Mouse (Mus musculus): Measurements from ENCODE around the gene Dpep1. TPM values are rescaled to one million over a fixed set of nuclear protein-coding genes. Genes with fewer than 3 reads are reported as not detected.

The Dpep1 gene
- polyA plus RNA-seq, 1 experiment from 2014 or later, result 0.18 TPM

DNA sequence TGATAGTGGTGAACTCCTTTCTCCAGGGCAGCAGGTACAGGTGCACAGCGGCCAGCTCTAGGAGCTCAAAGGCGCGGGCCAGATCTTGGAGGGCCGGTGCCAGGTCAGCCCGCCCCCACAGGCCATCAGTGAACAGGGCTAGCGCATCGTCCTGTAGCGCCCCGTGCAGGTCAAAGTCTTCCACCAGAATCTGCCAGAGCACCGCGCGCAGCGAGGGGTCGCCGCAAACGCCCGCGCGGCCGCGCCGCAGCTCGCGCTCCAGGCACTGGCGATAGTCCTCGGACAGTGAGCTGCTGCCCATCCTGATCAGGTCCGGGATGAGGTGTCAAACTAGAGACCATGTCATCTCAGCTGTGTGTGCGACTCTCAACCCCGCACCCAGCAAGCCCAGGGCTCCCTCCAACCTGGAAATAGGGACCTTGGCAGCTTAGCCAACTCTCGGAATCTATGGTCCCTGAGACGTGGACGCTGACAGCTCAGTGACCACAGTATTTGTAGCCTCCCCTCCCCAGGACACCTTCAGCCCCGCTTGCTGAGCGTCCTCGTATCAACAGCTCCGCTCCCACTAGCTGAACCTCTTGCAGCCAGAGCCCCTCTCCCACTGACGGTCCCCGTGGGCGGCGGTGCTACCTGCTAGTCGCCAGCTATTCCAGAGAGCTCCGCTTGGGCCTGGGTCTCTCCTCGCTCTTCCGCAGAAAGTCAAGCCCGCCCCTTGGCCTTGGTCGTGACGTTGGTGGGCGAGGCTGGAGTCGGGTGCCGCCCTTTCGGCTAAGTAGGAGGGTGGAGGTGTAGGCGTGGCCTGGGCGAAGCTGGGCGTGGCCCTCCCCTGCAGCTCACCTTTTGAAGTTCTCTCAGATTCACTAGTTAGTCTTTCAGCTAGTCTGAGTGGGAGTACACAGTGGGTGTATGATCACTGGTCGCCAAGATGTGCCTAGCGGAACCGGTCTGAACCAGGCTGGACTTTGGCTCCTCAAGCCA, 49.8 kb downstream of the Dpep1 start, which contains the start of gene Spata2l:
TSS of gene Spata2l (minus strand) at position 714 of the 978 bp plus-strand sequence.
- Histone ChIP-seq H3K36me3 (no peaks in the 10 kb centered on the region), H3K4me2 (peak within 1 kb of the TSS; percentile 73), H3K27me3 (peaks cover 10% of the 10 kb centered on the region), H3K4me1 (replicated peaks) (peaks cover 30% of the 10 kb centered on the region), H3K4me3 (peak within 1 kb of the TSS; percentile 55), H3K9ac (peak within 1 kb of the TSS; percentile 55), H3K27ac (replicated peaks) (no peak within 1 kb of the TSS), H3K9me3 (no peaks in the 10 kb centered on the region)
- ATAC-seq (ENCODE audit: low FRiP score, low read depth), result peak; percentile 82
- WGBS, result 2% methylated on average over 57 of the region's 57 CpGs

DNA sequence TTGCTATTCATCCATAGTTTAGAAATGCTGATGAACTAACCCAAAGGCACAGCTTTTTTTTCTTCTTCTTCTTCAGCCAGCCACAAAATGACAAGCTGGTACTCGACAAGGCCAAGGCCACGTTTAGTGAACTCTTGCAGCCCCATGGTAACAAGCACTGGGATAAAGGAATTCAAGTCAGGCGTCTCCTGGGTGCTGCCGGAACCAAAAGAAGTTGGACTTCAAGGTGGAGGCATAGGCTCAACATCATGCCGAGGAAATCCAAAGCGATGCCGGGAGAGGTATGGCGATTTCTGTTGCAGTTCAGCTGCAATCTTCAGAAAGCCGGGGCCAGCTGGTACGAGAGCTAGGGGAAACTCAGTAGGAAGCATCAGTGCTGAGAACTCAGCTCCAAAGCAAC, 53.4 kb downstream of the Dpep1 start:
- no peak for ATAC-seq (ENCODE audit: low FRiP score, low read depth)
- 82% methylated on average over 10 of the region's 10 CpGs for WGBS
- peaks cover 21% of the 10 kb centered on the region for H3K4me1 ChIP-seq (replicated peaks)
- H3K27ac ChIP-seq (replicated peaks), result no peak overlapping the region
- no peak overlapping the region for H3K4me2 ChIP-seq
- H3K9me3 ChIP-seq, result no peaks in the 10 kb centered on the region
- H3K4me3 ChIP-seq, result no peak overlapping the region
- no peak overlapping the region for H3K9ac ChIP-seq
- H3K36me3 ChIP-seq, result peaks cover 17% of the 10 kb centered on the region
- H3K27me3 ChIP-seq, result peaks cover 5% of the 10 kb centered on the region

GRCm38 (mm10) chr8:123242107-123242923, 56.3 kb downstream of the Dpep1 start:
- Histone ChIP-seq H3K9ac (no peak overlapping the region), H3K36me3 (peaks cover 45% of the 10 kb centered on the region), H3K9me3 (no peaks in the 10 kb centered on the region), H3K4me3 (no peak overlapping the region), H3K4me1 (replicated peaks) (no peaks in the 10 kb centered on the region), H3K27me3 (no peaks in the 10 kb centered on the region; the same call in 1 of the 2 replicates), H3K27ac (replicated peaks) (no peak overlapping the region), H3K4me2 (no peak overlapping the region)
- no peak for ATAC-seq (ENCODE audit: low FRiP score, low read depth)
- 85% methylated on average over 7 of the region's 7 CpGs for WGBS

GRCm38 (mm10) chr8:123243053-123243452, 57.0 kb downstream of the Dpep1 start:
- no peaks in the 10 kb centered on the region for H3K27me3 ChIP-seq
- no peak overlapping the region for H3K27ac ChIP-seq (replicated peaks)
- H3K36me3 ChIP-seq, result peaks cover 53% of the 10 kb centered on the region
- WGBS, result 71% methylated on average over 11 of the region's 11 CpGs
- H3K9me3 ChIP-seq, result no peaks in the 10 kb centered on the region
- no peak overlapping the region for H3K9ac ChIP-seq
- H3K4me2 ChIP-seq, result no peak overlapping the region
- no peak overlapping the region for H3K4me3 ChIP-seq
- ATAC-seq (ENCODE audit: low FRiP score, low read depth), result no peak
- no peaks in the 10 kb centered on the region for H3K4me1 ChIP-seq (replicated peaks)

DNA sequence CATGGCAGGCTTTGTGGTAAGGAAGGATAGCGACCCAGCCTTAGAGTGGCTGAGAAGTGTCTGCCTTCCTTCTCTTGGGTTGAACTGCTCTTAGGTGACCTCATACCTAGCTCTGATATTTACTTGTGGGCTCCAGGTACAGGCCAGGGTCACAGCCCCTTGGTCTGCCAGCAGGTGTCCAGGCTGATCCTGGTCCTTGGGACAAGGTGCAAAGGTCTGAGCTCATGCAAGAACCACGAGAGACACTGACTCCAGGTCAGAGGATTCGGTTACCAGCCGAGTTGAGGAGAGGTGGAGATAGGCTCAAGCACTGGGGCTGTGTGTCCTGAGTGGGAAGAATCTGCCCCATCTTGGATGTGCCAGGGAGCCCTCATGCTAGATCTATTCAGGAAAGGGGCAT, 58.3 kb downstream of the Dpep1 start:
- Histone ChIP-seq H3K4me2 (no peak overlapping the region), H3K9ac (no peak overlapping the region), H3K27ac (replicated peaks) (no peak overlapping the region), H3K36me3 (peaks cover 66% of the 10 kb centered on the region), H3K9me3 (no peaks in the 10 kb centered on the region), H3K4me3 (no peak overlapping the region), H3K4me1 (replicated peaks) (no peaks in the 10 kb centered on the region), H3K27me3 (no peaks in the 10 kb centered on the region)
- ATAC-seq (ENCODE audit: low FRiP score, low read depth), result no peak
- WGBS, result 95% methylated on average over 4 of the region's 4 CpGs

GRCm38 (mm10) chr8:123245543-123245942, 59.5 kb downstream of the Dpep1 start:
- no peak overlapping the region for H3K27ac ChIP-seq (replicated peaks)
- 88% methylated on average over 12 of the region's 12 CpGs for WGBS
- no peaks in the 10 kb centered on the region for H3K27me3 ChIP-seq
- ATAC-seq (ENCODE audit: low FRiP score, low read depth), result no peak
- no peak overlapping the region for H3K9ac ChIP-seq
- no peak overlapping the region for H3K4me2 ChIP-seq
- H3K4me1 ChIP-seq (replicated peaks), result no peaks in the 10 kb centered on the region
- no peak overlapping the region for H3K4me3 ChIP-seq
- no peaks in the 10 kb centered on the region for H3K9me3 ChIP-seq
- peaks cover 75% of the 10 kb centered on the region for H3K36me3 ChIP-seq

- Histone ChIP-seq H3K4me3 (no peak overlapping the region), H3K4me2 (no peak overlapping the region), H3K9me3 (no peaks in the 10 kb centered on the region), H3K4me1 (replicated peaks) (peaks cover 4% of the 10 kb centered on the region), H3K27ac (replicated peaks) (no peak overlapping the region), H3K27me3 (no peaks in the 10 kb centered on the region), H3K36me3 (peaks cover 81% of the 10 kb centered on the region), H3K9ac (no peak overlapping the region)
- WGBS, result 95% methylated on average over 6 of the region's 6 CpGs
- no peak for ATAC-seq (ENCODE audit: low FRiP score, low read depth)
Measured at GRCm38 (mm10) chr8:123247748-123248147, 61.7 kb downstream of the Dpep1 start.

DNA sequence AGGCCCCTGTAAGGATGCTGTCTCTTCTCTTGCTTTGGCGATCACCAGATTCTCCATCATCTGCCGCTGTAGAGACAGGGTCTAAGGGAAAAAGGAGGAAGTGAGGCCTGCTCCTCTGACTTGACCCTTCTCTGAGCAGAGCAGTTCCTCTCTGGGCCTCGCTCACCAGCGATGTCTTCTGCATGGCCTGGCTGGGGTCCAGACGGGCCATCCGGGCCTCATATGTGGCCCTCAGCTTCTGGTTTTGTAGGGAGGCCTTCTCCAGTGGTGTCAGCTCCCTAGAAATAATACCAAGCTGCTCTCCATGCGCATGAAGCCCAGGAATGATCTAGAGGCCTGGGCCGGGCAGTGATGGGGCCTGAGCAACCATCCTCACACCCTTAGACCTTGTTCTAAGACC, 62.6 kb downstream of the Dpep1 start:
- no peak overlapping the region for H3K4me2 ChIP-seq
- H3K4me3 ChIP-seq, result no peak overlapping the region
- H3K27ac ChIP-seq (replicated peaks), result no peak overlapping the region
- no peaks in the 10 kb centered on the region for H3K9me3 ChIP-seq
- H3K4me1 ChIP-seq (replicated peaks), result peaks cover 10% of the 10 kb centered on the region
- no peaks in the 10 kb centered on the region for H3K27me3 ChIP-seq
- ATAC-seq (ENCODE audit: low FRiP score, low read depth), result no peak
- H3K36me3 ChIP-seq, result peaks cover 75% of the 10 kb centered on the region
- no peak overlapping the region for H3K9ac ChIP-seq
- WGBS, result 95% methylated on average over 7 of the region's 8 CpGs

DNA sequence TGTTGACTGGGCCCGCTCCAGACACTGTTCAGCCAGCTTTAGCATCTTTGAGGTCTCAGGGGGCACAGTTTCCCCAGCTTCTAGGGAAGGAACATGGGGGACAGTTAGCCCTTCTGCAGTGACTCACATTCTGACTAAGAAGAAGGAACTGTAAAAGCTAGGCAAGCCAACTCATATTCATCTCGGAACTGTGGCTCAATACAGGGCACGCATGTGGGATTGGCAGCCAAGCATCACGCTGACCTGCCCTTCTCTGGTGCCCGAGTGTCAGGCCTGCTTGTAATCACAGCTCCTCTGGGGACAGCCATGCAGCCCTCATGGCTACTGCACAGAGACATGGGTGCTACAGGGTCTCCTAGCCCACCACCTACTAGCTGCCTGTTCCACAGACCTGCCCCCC, 64.9 kb downstream of the Dpep1 start:
- Histone ChIP-seq H3K4me2 (no peak overlapping the region), H3K9ac (no peak overlapping the region), H3K4me1 (replicated peaks) (peaks cover 22% of the 10 kb centered on the region), H3K27ac (replicated peaks) (no peak overlapping the region), H3K27me3 (no peaks in the 10 kb centered on the region), H3K36me3 (peaks cover 55% of the 10 kb centered on the region), H3K4me3 (no peak overlapping the region), H3K9me3 (no peaks in the 10 kb centered on the region)
- WGBS, result 96% methylated on average over 5 of the region's 5 CpGs
- ATAC-seq (ENCODE audit: low FRiP score, low read depth), result no peak

Other genes starting within 250 kb of the Dpep1 start
- 65.3 and 70.8 TPM in 2 replicates for gene Ankrd11, start 144.0 kb upstream of the Dpep1 start, polyA plus RNA-seq (2015; fragmentation: Nextera tagmentation; extraction: Ambion mirVana)
- 43.3 and 49.1 TPM in 2 replicates for gene Spg7, start 123.3 kb upstream of the Dpep1 start, polyA plus RNA-seq (2015; fragmentation: Nextera tagmentation; extraction: Ambion mirVana)
- gene Rpl13, start 83.9 kb upstream of the Dpep1 start, polyA plus RNA-seq (2015; fragmentation: Nextera tagmentation; extraction: Ambion mirVana), result 632 and 725 TPM in 2 replicates
- gene Cpne7, start 68.9 kb upstream of the Dpep1 start, polyA plus RNA-seq (2015; fragmentation: Nextera tagmentation; extraction: Ambion mirVana), result 4.3 and 4.5 TPM in 2 replicates
- gene Sult5a1, start 27.9 kb upstream of the Dpep1 start, polyA plus RNA-seq (2015; fragmentation: Nextera tagmentation; extraction: Ambion mirVana), result 1.6 TPM in 2 replicates
- 200 and 215 TPM in 2 replicates for gene Chmp1a, start 26.5 kb downstream of the Dpep1 start, polyA plus RNA-seq (2015; fragmentation: Nextera tagmentation; extraction: Ambion mirVana)
- gene Spata33, start 26.6 kb downstream of the Dpep1 start, polyA plus RNA-seq (2015; fragmentation: Nextera tagmentation; extraction: Ambion mirVana), result 6.2 and 8.7 TPM in 2 replicates
- 45.2 and 48.5 TPM in 2 replicates for gene Cdk10, start 38.6 kb downstream of the Dpep1 start, polyA plus RNA-seq (2015; fragmentation: Nextera tagmentation; extraction: Ambion mirVana)
- 10.1 and 11.4 TPM in 2 replicates for gene Spata2l, start 50.0 kb downstream of the Dpep1 start, polyA plus RNA-seq (2015; fragmentation: Nextera tagmentation; extraction: Ambion mirVana)
- gene Zfp276, start 68.0 kb downstream of the Dpep1 start, polyA plus RNA-seq (2015; fragmentation: Nextera tagmentation; extraction: Ambion mirVana), result 24.7 and 25.2 TPM in 2 replicates
- 58.8 and 66.6 TPM in 2 replicates for gene Vps9d1, start 68.1 kb downstream of the Dpep1 start, polyA plus RNA-seq (2015; fragmentation: Nextera tagmentation; extraction: Ambion mirVana)
- gene Fanca, start 132.3 kb downstream of the Dpep1 start, polyA plus RNA-seq (2015; fragmentation: Nextera tagmentation; extraction: Ambion mirVana), result 6.9 and 10.6 TPM in 2 replicates
- gene Spire2, start 146.5 kb downstream of the Dpep1 start, polyA plus RNA-seq (2015; fragmentation: Nextera tagmentation; extraction: Ambion mirVana), result 38.3 and 39.5 TPM in 2 replicates
- 332 and 377 TPM in 2 replicates for gene Tcf25, start 187.5 kb downstream of the Dpep1 start, polyA plus RNA-seq (2015; fragmentation: Nextera tagmentation; extraction: Ambion mirVana)
- 0.06 and 0.16 TPM in 2 replicates for gene Mc1r, start 220.9 kb downstream of the Dpep1 start, polyA plus RNA-seq (2015; fragmentation: Nextera tagmentation; extraction: Ambion mirVana)
- 1,757 and 1,788 TPM in 2 replicates for gene Tubb3, start 225.2 kb downstream of the Dpep1 start, polyA plus RNA-seq (2015; fragmentation: Nextera tagmentation; extraction: Ambion mirVana)
- gene Def8, start 237.3 kb downstream of the Dpep1 start, polyA plus RNA-seq (2015; fragmentation: Nextera tagmentation; extraction: Ambion mirVana), result 48.6 and 51.6 TPM in 2 replicates